Mouse (Mus musculus): ENCODE data around the gene Ndufab1.

DNA sequence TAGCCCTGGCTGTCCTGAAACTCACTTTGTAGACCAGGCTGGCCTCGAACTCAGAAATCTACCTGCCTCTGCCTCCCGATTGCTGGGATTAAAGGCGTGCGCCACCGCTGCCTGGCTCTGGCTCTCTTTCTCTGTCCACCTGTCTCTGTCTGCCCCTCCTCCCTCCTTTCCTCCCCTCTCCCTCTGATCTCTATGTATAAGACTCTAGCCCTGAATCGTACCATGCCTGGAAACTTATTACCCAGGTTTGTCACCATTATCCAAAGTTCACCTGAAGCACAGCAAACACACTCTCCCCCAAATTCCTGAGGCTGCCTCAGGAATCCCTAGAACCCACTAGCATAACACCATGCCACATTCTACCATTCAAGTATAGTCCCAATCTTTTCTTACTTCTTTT lies 6.5 kb upstream of the Ndufab1 start:
- TF ChIP-seq CTCF (IDR thresholded peaks at IDR 0.05; ENCODE audit: insufficient read depth, low read length) (no peak), POLR2A (IDR thresholded peaks at IDR 0.05; ENCODE audit: borderline replicate concordance, extremely low read depth, low read depth, low read length) (no peak)

Data from lung, adult 2 months (tissue).